Mouse (Mus musculus) cerebellum, adult 2 months (tissue): ENCODE measurements around the gene Fcgrt.

Source experiments
- CTCF ChIP-seq: fragments of 200-500 bp; IDR thresholded peaks from 2 replicates; pipeline ENCODE4 v1.5.1; 2011; ENCODE audit warnings: low read depth, mild to moderate bottlenecking, control low read depth, low read length, moderate library complexity, borderline replicate concordance; ENCODE audit not compliant: insufficient read depth
- POLR2A ChIP-seq: fragments of 200-500 bp; IDR thresholded peaks from 2 replicates; pipeline ENCODE4 v1.6.1; 2011; ENCODE audit warnings: low read length, control low read depth, borderline replicate concordance; ENCODE audit not compliant: insufficient read depth

DNA sequence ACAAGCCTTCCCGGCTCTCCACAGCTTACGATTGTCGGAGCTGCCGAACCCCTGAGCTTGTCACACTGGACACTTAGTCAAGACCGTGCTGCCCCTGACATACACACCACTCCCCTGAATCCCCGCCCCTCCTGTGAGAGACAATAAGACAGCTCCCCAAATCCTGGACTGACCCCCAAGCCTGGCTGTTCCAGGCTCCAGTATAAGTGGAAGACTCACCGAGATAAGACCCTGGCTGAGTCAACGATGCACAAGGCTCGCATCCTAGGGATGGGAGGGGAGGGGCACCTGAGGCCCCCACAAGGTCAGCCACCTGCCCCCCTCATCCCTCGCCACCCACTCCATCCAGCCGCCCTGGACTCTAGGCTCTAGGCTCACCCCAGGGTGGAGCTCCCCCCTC, 28.2 kb upstream of the Fcgrt start:
- TF ChIP-seq CTCF, result no peak
- TF ChIP-seq POLR2A, result no peak
